Mouse (Mus musculus) 3T3-L1 (cell line): Measurements from ENCODE around the gene Ptprn2.
A peak's percentile ranks its signal among the peaks of the same experiment; 100 is the strongest.

Experiments used
- DNase-seq: peaks from one replicate; pipeline ENCODE4 v3.0.0-alpha.2; 2015; ENCODE audit warnings: low read depth, low spot score

Ptprn2 gene

DNA sequence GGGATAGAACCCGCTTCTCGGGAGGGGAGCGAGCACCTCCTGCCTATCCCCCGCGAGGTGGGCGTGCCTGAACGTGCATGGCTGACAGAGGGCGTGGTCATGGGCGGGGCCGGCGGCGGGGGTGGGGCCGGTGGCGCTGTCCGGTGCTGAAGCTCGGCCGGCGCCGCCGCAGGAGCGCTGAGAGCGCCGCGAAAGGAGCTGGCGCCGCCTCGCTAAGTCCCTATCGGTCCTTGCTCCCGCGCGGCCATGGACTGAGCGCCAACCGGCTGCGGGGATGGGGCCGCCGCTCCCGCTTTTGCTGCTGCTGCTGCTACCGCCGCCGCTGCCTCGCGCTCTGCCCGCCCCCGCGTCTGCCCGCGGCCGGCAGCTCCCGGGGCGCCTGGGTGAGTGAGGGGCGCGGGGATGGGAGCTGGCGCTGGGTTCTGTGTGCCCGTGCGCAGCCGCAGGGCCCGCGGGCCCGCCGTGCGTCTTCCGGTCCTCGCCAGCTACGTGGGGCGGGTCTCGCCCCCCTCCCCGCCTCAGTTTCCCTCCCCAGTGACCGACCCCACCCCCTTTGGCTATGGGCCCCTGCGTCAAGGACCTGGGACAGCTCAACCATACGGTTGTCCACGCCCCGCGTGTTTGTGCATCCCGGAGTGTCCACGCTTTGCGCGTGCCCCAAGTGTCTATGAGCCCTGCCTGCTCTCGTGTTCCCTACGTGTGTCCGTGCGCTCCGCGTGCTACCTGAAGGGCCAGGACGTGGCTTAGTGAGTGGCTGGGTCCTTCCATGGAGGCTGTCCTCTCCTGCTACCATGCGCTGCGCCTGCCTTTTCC lies at the start of gene Ptprn2:
Ptprn2 (plus strand) TSS at position 130 of the 813 bp plus-strand sequence.
- no peak for DNase-seq

DNA sequence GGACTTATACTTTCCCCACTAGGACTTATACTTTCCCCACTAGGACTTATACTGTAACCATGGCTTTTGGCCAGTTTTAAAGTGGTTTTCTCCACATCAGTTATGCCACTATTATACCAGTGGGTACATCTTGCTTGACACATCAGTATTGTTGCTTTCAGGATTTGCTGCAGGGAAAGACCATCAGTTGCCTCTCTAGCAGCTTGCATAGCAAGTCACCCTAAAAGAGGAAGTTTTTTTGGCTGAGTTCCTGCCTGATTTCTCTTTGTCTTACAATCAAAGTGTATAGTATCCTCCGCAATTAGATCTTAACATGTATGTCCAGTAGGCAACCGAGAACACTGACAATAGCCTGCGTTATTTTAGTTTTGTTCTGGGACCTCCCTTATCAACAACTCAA lies 49.4 kb upstream of the Ptprn2 start:
- no peak for DNase-seq

DNA sequence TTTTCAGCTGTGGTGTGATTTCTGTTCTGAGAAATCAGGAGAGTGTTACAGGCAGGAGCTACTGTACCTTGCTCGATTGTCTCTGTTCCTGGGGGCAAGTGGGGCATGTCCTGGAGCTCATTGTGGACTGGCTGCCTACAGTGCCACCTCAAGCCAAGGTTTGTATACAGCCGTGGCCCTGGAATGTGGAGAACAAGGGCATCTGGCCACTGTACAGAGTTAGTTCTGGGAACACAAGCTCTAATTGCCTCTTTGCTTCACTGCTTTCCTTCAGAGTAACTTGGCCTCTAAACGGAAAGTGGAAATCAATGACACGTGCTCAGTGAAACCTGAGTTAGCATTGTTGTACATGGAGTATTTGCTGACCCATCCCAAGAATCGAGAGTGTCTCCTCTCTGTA lies 46.9 kb upstream of the Ptprn2 start:
- no peak for DNase-seq

DNA sequence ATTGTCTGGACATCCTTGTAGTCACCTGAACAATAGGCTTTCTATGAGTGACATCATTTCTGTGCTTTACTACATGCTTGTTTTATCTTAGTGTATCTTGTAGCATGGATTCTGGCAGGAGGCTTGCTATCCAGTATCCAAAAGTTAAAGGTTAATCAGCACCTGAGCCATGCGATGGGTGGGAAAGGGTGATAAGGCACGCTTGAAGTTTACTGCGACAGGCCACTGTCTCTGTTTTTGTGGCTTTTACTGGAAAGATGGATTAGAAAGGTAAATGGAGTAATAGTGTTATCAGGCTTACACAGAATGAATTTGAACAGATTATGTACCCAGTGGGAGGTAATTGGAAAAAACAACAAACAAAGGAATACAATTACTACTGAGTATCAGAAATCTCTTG lies 43.3 kb upstream of the Ptprn2 start:
- DNase-seq = no peak

- no peak for DNase-seq
Observed at GRCm38 (mm10) chr12:116449536-116449935, 36.0 kb upstream of the Ptprn2 start.

DNA sequence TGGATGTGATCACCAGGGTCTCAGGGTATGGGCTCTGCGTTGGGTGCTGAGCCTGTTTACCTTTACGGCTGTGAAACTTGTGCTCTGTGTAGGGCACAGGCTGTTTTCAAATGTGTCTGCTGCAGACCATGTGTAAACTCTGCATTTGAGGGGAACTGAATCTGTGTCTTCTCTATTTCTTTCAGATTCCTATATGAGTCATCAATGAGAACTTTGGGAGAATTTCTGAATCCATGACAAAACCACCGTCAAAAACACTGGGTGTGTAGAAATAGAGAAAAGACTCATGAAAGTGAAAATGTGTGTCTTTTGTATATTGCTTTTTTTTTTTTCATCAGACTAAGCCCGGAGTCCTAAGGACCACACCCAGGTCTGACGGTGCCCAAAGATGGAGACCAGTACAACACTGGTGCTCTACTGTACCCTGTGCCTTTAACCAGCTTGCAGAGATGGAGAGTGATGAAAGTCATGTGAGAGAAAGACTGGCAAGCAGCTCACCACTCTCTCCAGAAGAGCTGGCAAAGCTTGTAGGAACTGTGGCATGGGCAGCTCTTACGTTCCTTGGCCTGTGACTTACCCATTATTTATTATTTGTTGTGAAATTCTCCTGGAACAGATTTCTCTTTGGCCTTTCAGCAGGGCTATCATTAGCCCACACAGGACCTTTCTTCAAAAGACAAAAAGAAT lies 25.0 kb upstream of the Ptprn2 start:
- peak; percentile 59 for DNase-seq

- DNase-seq = peak; percentile 78
Observed at GRCm38 (mm10) chr12:116467030-116467429, 18.5 kb upstream of the Ptprn2 start.

GRCm38 (mm10) chr12:116468348-116468747 lies 17.2 kb upstream of the Ptprn2 start:
- no peak for DNase-seq

DNA sequence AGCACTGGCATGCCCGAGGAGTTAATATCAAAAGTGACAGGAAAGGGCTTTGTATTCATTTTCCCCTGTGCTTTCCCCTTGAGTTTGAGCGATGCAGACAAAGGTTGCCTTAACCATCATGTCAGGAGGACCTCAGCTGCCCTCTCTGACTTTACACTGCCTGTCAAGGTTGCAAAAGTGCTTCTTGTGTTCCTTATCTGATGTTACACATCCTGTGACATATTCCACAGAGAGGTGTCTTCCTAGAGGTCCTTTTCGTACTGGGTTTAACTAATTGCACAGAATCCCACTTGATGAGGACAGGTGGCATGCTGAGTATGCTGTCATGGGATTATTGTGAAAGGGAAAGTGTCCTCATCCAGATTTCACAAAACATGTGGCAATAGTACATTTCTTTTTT lies 16.4 kb upstream of the Ptprn2 start:
- no peak for DNase-seq

DNA sequence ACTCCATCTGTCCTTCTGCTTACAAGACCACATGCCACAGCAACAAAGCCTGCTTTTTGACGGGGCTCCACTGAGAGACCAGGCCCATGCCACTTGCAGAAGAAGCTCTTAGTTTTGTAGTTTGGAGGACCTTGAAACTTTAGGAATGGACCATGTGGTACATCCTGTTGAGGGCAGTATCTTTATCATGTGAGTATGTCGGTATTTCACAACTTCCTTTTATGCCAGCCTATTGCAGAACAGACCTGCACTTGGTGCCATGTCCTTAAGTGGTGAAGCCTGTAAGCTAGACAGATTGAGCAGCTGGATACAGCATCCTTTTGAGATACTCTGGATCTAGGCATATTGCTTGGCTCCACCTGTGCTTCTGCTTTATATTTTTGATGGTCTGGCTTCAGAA lies 12.3 kb upstream of the Ptprn2 start:
- no peak for DNase-seq

- no peak for DNase-seq
Observed at GRCm38 (mm10) chr12:116473761-116474160, 11.8 kb upstream of the Ptprn2 start.

GRCm38 (mm10) chr12:116474676-116475075 lies 10.8 kb upstream of the Ptprn2 start:
- no peak for DNase-seq

GRCm38 (mm10) chr12:116478771-116479170 lies 6.7 kb upstream of the Ptprn2 start:
- peak; percentile 36 for DNase-seq

DNA sequence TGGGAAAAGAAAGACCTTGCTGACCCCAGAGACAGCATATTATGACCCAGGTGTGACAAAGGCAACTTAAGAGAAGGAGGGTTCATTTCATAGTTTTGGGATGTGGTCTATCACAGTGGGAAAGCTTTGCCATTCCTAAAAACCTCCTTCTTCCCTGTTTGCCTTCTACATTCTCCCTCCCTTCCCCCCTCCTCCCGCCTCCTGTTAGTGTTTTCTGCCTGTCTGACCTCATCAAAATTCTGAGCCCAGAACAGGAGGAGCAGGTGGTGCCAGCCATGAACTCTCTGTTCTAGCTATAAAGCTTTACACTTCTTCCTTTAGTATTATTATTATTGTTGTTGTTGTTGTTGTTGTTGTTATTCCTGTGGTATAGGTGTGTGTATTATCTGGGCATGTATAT lies 3.6 kb upstream of the Ptprn2 start:
- no peak for DNase-seq

- DNase-seq = no peak
Observed at GRCm38 (mm10) chr12:116483581-116483980, 1.9 kb upstream of the Ptprn2 start.

GRCm38 (mm10) chr12:116484991-116485390 lies 529 bp upstream of the Ptprn2 start:
- no peak for DNase-seq

DNA sequence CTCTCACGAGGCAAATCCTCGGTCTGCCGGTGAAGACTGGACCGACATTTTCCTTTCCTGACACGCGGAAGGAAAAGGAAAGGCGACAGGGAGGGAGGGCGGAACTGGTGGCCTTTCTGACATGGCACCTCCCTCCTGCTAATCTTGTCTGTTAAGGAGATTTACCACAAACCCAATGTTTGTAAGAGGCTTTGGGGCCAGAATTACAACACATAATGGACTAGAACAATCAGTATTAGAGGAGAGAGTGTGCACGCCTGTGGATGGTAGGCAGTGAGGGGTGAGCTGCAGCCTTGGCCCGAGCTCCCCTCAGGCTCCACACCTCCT lies 847 bp downstream of the Ptprn2 start:
- DNase-seq = no peak

DNA sequence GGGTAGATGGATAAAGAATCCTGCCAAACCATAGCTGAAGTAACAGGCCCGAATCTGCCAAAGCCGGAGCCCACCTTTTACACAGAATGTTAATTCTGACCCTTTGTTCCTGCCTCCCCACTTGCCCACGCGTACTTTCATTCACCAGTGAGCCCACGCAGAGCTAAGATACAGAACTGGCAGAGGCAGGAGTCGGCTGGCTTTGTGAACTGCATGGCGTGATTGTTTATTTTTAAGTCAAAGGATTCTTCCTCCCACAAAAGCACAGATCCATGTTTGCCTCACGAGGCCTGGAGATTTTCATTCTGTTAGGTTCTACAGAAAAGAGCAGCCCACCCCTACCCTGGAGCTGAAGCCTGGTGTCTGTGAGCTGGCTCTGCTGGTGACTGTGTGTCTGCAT lies 3.3 kb downstream of the Ptprn2 start:
- no peak for DNase-seq

DNA sequence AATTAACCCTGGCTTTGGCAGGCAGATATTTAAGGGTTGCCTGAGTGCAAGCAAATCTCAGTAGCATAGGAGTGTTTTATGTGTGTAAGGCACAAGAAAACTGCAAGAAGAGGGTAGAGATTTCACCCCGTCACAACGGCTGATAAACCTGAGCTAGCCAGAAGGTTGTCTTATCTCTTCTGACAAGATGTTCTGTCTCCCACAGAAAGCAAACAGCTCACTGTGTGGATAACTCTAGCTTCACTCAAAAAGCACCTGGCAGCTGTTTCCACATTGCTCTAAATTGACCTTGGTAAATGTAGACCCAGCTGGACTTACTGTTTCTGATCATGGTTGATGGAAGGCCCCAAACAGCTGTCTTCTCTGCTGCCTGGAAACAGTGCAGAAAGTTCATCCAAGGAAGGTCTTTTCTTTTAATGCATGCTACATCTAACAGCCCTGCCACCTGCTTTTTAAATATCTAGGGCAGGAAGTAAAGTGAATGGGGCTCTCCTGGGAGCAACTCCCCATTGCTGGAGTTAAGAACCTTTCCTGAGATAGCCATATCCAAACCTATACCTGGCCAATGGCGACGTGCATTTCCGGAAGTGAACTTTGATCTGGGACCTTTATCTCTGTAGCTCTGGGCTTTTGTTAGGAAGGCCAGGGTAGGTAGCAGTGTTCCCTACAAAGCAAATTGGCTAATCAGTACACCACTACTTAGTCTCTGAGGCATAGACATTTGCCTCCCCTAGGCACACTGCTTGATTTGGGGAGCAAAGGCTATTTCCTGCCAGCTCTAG lies 5.2 kb downstream of the Ptprn2 start:
- DNase-seq = no peak

- no peak for DNase-seq
Observed at GRCm38 (mm10) chr12:116498666-116499065, 13.1 kb downstream of the Ptprn2 start.

DNA sequence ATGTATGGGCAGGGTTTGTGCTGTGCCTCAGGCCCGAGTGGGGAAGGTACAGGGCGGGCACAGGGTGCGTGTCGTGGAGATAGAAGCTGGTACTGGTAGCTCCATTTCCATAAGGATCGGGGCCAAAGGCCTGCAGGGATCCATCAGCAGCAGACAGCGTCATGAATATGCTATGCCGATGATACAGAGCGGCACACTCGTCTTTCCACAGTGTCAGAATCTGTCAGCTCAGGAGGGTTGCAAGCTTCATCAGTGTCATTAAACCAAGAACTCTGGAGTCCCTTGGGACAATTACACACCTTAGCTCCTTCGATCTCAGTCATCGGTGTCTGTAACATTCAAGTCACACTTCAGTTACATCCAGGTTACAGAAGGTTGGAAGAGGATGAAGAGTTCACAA lies 15.1 kb downstream of the Ptprn2 start:
- DNase-seq = no peak

DNA sequence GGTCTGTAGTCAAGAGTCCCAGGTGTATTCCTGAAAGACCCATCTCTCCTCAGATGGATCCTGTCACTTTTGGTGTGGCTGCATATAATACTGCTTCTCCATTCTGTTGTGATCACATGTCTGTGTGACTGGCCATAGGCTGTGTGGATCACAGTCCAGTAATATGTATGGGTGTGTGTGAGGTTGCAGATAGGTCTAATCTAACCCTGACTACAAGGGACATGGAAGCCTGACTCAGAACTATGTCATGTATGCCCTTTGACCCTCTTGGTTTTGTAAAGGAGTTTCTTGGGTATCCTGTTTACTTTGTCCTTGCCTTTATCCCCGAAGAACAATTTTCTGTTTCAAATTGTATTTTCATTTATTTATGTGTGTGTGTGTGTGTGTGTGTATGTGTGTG lies 27.0 kb downstream of the Ptprn2 start:
- DNase-seq = peak; percentile 64

- DNase-seq = peak; percentile 33
Observed at GRCm38 (mm10) chr12:116513788-116514187, 28.3 kb downstream of the Ptprn2 start.
